Mouse (Mus musculus): Measurements from ENCODE around the gene Gm3512.
"Not testable (repeated sequence)": the region's sequence is repeated elsewhere in the genome, so short reads cannot be mapped to it uniquely, and the experiment has no call there.

Gm3512 gene

DNA sequence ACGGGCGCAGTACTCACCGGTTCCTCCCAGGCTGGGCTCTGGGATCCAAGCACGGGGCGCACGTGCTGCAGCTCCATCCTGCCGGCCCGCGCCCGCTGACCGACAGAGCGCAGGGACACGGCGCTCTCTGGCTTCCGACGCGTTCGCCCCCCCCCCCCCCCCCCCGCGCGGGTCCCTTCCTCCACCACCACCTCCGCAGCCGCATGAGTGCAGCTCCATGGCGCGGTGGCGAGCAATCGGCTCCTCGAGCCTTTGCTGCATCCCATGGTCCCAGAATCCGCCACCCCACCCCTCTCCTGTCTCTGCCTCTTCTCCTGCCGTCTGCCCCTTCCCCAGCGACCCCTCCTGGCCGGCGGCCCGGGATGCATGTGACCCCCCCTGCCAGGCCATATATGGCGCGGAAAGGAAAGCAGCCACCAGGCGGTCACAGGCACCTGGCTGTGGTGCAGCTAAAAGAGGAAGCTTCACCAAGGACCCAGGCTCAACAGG lies at the start of gene Gm3512:
TSS of gene Gm3512 (minus strand) at position 51 of the 489 bp plus-strand sequence.
- not testable (repeated sequence) for H3K9me3 ChIP-seq (ENCODE audit: low read length); H3K27me3 ChIP-seq (ENCODE audit: insufficient read depth, low read length); H3K4me3 ChIP-seq (replicated peaks; ENCODE audit: low read length); H3K4me1 ChIP-seq (replicated peaks; ENCODE audit: low read depth, low read length); H3K36me3 ChIP-seq (ENCODE audit: insufficient read depth, low read length)

- H3K4me1 ChIP-seq (replicated peaks; ENCODE audit: low read depth, low read length); H3K36me3 ChIP-seq (ENCODE audit: insufficient read depth, low read length); H3K4me3 ChIP-seq (replicated peaks; ENCODE audit: low read length): not testable (repeated sequence)
Observed at GRCm38 (mm10) chr14:7200070-7200469, 25.7 kb upstream of the Gm3512 start.

GRCm38 (mm10) chr14:7194440-7194839 lies 20.1 kb upstream of the Gm3512 start, which contains the start of gene Gm16434:
TSS of gene Gm16434 (minus strand) at chr14:7194540.
- not testable (repeated sequence) for H3K4me1 ChIP-seq (replicated peaks; ENCODE audit: low read depth, low read length); H3K27me3 ChIP-seq (ENCODE audit: insufficient read depth, low read length); H3K36me3 ChIP-seq (ENCODE audit: insufficient read depth, low read length); H3K9me3 ChIP-seq (ENCODE audit: low read length); H3K4me3 ChIP-seq (replicated peaks; ENCODE audit: low read length)

More at GRCm38 (mm10) chr14:7200070-7200469, 25.7 kb upstream of the Gm3512 start:
- H3K27me3 ChIP-seq (ENCODE audit: insufficient read depth, low read length); H3K9me3 ChIP-seq (ENCODE audit: low read length): not testable (repeated sequence)

GRCm38 (mm10) chr14:7125312-7125711 lies 49.0 kb downstream of the Gm3512 start, which contains the start of gene Gm6676:
TSS of gene Gm6676 (minus strand) at chr14:7125412.
- not testable (repeated sequence) for H3K9me3 ChIP-seq (ENCODE audit: low read length); H3K27me3 ChIP-seq (ENCODE audit: insufficient read depth, low read length); H3K4me1 ChIP-seq (replicated peaks; ENCODE audit: low read depth, low read length); H3K4me3 ChIP-seq (replicated peaks; ENCODE audit: low read length); H3K36me3 ChIP-seq (ENCODE audit: insufficient read depth, low read length)

DNA sequence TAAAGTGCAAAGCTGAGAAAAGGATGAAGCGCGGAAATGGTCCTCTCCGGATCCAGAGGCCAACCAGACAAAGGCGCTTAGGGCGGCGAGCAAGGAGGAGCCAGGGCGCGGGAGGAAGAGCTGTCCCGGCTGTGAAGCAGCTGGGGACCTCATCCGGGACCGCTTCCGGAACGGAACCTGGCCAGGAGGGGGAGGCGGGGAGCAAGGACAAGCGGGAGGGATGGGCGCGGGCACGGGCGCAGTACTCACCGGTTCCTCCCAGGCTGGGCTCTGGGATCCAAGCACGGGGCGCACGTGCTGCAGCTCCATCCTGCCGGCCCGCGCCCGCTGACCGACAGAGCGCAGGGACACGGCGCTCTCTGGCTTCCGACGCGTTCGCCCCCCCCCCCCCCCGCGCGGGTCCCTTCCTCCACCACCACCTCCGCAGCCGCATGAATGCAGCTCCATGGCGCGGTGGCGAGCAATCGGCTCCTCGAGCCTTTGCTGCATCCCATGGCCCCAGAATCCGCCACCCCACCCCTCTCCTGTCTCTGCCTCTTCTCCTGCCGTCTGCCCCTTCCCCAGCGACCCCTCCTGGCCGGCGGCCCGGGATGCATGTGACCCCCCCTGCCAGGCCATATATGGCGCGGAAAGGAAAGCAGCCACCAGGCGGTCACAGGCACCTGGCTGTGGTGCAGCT lies 69.1 kb downstream of the Gm3512 start:
- H3K36me3 ChIP-seq (ENCODE audit: insufficient read depth, low read length); H3K4me1 ChIP-seq (replicated peaks; ENCODE audit: low read depth, low read length); H3K9me3 ChIP-seq (ENCODE audit: low read length); H3K27me3 ChIP-seq (ENCODE audit: insufficient read depth, low read length): not testable (repeated sequence)
- peak overlapping the region; percentile 61 for H3K4me3 ChIP-seq (replicated peaks; ENCODE audit: low read length)
